Mouse (Mus musculus) testis, adult 2 months (tissue): ENCODE results near the gene Ebi3. TPM values are rescaled to one million over a fixed set of nuclear protein-coding genes. Genes with fewer than 3 reads are reported as not detected.

Experiments used
- H3K27ac ChIP-seq: fragments of 200-500 bp; 2 replicates; pipeline ENCODE4 v1.5.1; 2012; ENCODE audit warnings: low read depth, low read length; ENCODE audit not compliant: control insufficient read depth, insufficient read depth
- H3K27me3 ChIP-seq: fragments of 200-500 bp; 2 replicates; pipeline ENCODE4 v1.6.1; 2012; ENCODE audit warnings: mild to moderate bottlenecking, low read length, moderate library complexity; ENCODE audit not compliant: control insufficient read depth, insufficient read depth
- H3K36me3 ChIP-seq: fragments of 200-500 bp; 2 replicates; pipeline ENCODE4 v1.6.1; 2012; ENCODE audit warnings: mild to moderate bottlenecking, low read length; ENCODE audit not compliant: control insufficient read depth, insufficient read depth
- H3K4me1 ChIP-seq: fragments of 200-500 bp; 2 replicates; pipeline ENCODE4 v1.6.1; 2012; ENCODE audit warnings: low read length; ENCODE audit not compliant: control insufficient read depth, insufficient read depth
- H3K4me3 ChIP-seq: fragments of 200-500 bp; 2 replicates; pipeline ENCODE4 v1.5.1; 2012; ENCODE audit warnings: low read depth, mild to moderate bottlenecking, low read length, moderate library complexity, mixed read lengths; ENCODE audit not compliant: control insufficient read depth
- CTCF ChIP-seq: fragments of 200-500 bp; IDR thresholded peaks from 2 replicates; pipeline ENCODE4 v1.5.1; 2012; ENCODE audit warnings: low read depth, mild to moderate bottlenecking, inconsistent platforms, low read length, moderate library complexity; ENCODE audit not compliant: control insufficient read depth, insufficient read depth, insufficient replicate concordance
- POLR2A ChIP-seq: fragments of 200-500 bp; IDR thresholded peaks from 2 replicates; pipeline ENCODE4 v1.6.1; 2012; ENCODE audit warnings: low read depth, mild to moderate bottlenecking, inconsistent platforms, low read length, moderate library complexity; ENCODE audit not compliant: control insufficient read depth
- polyA plus RNA-seq: library from polyadenylated mRNA; depleted of rRNA; stranded (reverse); fragments of >200 nt; gene quantifications from 2 replicates; pipeline ENCODE4 v1.2.3, GENCODE M21; 2012; rRNA removed

Ebi3 gene
- 0.53 and 0.75 TPM in 2 replicates for polyA plus RNA-seq

GRCm38 (mm10) chr17:55952447-55953027, at the start of gene Ebi3:
Gene Ebi3, plus strand, starts transcription at chr17:55952640.
- H3K4me3 ChIP-seq: peak within 1 kb of the TSS; percentile 8
- H3K27me3 ChIP-seq: no peaks in the 10 kb centered on the region
- peaks cover 10% of the 10 kb centered on the region for H3K4me1 ChIP-seq
- TF ChIP-seq CTCF: no peak
- TF ChIP-seq POLR2A: no peak
- H3K36me3 ChIP-seq: no peaks in the 10 kb centered on the region
- H3K27ac ChIP-seq: no peak within 1 kb of the TSS

DNA sequence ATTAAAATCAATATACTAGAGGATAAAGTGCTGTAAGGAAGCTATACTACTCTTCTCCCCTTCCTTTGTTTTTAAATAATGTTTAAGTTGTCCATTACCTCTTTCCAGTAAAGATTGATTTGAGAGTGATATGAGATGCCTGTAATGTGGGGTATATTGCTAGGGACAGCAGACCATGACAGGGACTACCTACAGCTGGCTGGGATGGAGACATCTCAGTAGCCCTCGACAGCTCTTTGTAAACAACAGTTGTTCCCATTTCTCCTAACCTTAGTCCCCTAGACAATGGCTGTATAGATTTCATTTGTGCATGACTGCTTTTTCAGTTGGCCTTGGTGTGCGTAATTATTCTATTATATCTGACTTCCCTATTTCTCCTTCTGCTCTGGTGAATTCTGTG, 49.4 kb upstream of the Ebi3 start:
- no peaks in the 10 kb centered on the region for H3K4me1 ChIP-seq
- no peak overlapping the region for H3K27ac ChIP-seq
- no peak overlapping the region for H3K4me3 ChIP-seq
- no peaks in the 10 kb centered on the region for H3K36me3 ChIP-seq
- no peaks in the 10 kb centered on the region for H3K27me3 ChIP-seq
- TF ChIP-seq CTCF: no peak
- TF ChIP-seq POLR2A: no peak

GRCm38 (mm10) chr17:55903687-55904086, 48.8 kb upstream of the Ebi3 start:
- Histone ChIP-seq H3K4me3 (no peak overlapping the region), H3K36me3 (no peaks in the 10 kb centered on the region), H3K27ac (no peak overlapping the region), H3K27me3 (no peaks in the 10 kb centered on the region), H3K4me1 (no peaks in the 10 kb centered on the region)
- TF ChIP-seq POLR2A: no peak
- TF ChIP-seq CTCF: no peak

DNA sequence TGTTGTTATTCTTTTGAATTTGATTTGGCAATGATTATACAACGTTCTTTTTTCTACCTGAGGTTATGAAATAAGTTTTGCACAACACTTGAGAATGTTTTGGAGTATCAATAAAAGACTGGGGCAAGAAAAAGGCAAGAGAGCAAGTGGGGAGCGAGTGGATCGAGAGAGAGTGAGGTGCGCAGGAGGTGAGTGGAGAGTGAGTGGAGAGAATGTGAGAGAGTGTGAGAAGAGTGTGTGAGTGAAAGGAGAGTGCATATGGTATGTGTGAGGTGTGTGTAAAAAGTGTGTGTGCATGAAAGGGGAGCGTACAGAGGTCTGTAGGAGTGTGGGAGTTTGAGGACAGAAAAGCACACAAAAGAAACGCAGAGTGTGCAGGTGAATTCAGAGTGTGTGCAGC, 48.3 kb upstream of the Ebi3 start:
- no peaks in the 10 kb centered on the region for H3K27me3 ChIP-seq
- H3K36me3 ChIP-seq: no peaks in the 10 kb centered on the region
- TF ChIP-seq POLR2A: no peak
- no peak for TF ChIP-seq CTCF
- H3K27ac ChIP-seq: no peak overlapping the region
- H3K4me3 ChIP-seq: no peak overlapping the region
- H3K4me1 ChIP-seq: no peaks in the 10 kb centered on the region

GRCm38 (mm10) chr17:55906669-55907068, 45.8 kb upstream of the Ebi3 start:
- Histone ChIP-seq H3K4me1 (no peaks in the 10 kb centered on the region), H3K27me3 (no peaks in the 10 kb centered on the region)
- no peak for TF ChIP-seq CTCF
- no peak for TF ChIP-seq POLR2A

DNA sequence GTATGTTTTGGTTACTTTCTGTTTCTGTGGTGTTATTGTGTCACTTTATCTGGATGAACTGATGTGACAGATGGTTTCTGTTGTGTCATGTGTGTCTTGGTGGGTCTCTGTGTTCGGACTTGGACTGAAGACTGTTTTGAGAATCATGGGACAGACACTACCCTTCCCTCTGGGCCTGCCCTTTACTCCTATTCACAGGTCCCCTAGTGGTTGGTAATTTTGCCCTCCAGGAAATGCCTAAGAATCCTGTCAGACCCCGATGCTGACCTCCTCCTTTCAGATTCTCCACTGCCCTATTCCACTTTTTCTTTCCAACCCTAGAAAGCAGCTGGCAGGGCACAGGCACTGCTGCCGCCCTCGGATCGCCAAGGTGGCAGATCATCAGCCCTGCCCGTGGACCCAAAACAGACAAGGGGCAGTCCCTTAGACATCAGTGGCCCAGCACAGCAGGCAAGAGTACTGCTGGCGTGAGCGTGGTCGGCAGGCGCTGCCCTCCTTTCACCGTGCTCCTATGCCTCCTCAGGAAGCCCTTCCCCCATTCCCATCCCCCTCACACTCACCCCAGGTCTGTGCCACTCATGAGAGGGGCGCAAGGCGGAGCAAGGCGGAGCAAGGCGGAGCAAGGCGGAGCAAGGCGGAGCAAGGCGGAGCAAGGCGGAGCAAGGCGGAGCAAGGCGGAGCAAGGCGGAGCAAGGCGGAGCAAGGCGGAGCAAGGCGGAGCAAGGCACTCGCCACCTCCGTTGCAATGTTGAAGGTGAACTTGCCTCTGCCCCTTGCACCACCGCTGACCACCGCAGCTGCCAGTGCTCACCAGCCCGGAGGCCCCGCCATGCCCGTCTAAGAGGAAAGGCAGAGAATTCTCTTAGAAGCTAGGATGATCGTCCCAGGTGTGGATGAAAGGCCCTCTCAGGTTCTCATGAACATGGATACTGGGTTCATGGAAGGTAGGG, 20.6 kb upstream of the Ebi3 start:
- Histone ChIP-seq H3K27me3 (no peaks in the 10 kb centered on the region), H3K36me3 (no peaks in the 10 kb centered on the region), H3K4me3 (peak overlapping the region; percentile 72), H3K27ac (peak overlapping the region; percentile 7; the same call in 1 of the 2 replicates), H3K4me1 (no peaks in the 10 kb centered on the region; the same call in 1 of the 2 replicates)
- no peak for TF ChIP-seq CTCF
- no peak for TF ChIP-seq POLR2A

More at GRCm38 (mm10) chr17:55906669-55907068, 45.8 kb upstream of the Ebi3 start:
- Histone ChIP-seq H3K27ac (no peak overlapping the region), H3K4me3 (no peak overlapping the region), H3K36me3 (no peaks in the 10 kb centered on the region)

DNA sequence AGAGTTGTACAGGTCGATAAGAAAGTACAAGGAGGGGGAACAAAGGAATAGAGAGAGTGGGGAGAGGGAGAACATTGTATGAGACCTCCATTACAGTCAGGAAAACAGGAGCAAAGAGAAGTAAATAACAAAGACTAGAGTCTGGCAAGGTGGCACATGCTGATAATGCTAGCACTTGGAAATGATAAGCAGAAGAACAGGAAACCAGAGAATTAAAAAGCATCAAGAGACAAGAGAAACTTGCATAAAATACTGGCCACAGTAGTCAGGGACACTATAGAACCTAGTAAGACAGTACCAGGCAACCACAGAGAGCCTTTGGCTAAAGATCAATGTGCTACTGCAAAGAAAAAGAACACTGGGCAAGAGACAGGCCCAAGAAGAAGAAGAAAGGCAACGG, 19.8 kb upstream of the Ebi3 start:
- Histone ChIP-seq H3K36me3 (no peaks in the 10 kb centered on the region), H3K4me3 (no peak overlapping the region), H3K27me3 (no peaks in the 10 kb centered on the region), H3K4me1 (no peaks in the 10 kb centered on the region; the same call in 1 of the 2 replicates), H3K27ac (no peak overlapping the region)
- TF ChIP-seq CTCF: no peak
- no peak for TF ChIP-seq POLR2A
